Mouse (Mus musculus) gastrocnemius, adult 8-10 months (tissue): Measurements from ENCODE around the gene Cnih1. TPM values are rescaled to one million over a fixed set of nuclear protein-coding genes. Genes with fewer than 3 reads are reported as not detected.
A peak's percentile ranks its signal among the peaks of the same experiment; 100 is the strongest.
"Not testable (repeated sequence)": the region's sequence is repeated elsewhere in the genome, so short reads cannot be mapped to it uniquely, and the experiment has no call there.

Source experiments
- DNase-seq, 2 experiments: peaks; one replicate each; pipeline ENCODE4 v3.0.0; 2022; ENCODE audit warnings: low spot score in 2 of 2
- total RNA-seq, 4 experiments: library from RNA; stranded (reverse); gene quantifications; 2 replicates each; pipeline ENCODE4 v1.2.4; 2022

The Cnih1 gene
- 10 to 100 TPM; 52.7 to 69.3 (median 59.6) TPM for total RNA-seq

DNA sequence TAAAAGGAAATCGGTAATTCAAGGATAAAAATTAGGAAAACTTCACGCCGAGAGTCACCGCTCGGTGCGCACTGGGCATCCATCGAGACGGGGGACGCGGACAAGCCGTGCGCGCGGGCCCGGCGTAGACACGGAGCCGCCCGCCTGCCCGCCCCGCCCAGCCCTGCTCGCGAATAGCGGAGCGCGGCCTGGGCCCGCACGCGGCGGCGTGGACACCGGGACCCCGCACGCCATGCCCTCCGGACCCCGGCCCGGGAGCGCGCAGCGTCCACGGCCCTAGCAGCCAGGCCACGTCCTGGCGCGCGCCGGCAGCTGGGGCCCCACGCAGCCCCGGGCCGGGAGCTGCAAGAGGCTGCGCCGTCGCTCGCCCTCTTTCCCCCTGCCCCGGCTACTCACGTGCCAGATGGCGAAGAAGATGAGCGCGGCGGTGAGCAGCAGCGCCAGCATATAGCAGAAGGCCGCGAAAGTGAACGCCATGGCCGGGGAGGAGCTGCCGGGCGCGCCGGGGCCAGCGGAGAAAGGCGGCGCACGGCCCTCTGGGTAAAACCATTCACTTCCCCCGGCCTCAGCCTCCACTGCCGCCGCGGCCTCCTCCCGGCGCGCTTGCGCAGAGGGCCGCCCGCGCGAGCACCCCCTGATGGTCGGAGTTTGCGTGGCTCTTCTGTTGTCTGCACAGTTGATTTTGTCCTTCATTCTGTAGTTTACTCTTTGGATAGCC is at the start of gene Cnih1:
Gene Cnih1, minus strand, starts transcription at position 625 of the 718 bp plus-strand sequence.
- DNase-seq = peak; percentile 75 to 84

DNA sequence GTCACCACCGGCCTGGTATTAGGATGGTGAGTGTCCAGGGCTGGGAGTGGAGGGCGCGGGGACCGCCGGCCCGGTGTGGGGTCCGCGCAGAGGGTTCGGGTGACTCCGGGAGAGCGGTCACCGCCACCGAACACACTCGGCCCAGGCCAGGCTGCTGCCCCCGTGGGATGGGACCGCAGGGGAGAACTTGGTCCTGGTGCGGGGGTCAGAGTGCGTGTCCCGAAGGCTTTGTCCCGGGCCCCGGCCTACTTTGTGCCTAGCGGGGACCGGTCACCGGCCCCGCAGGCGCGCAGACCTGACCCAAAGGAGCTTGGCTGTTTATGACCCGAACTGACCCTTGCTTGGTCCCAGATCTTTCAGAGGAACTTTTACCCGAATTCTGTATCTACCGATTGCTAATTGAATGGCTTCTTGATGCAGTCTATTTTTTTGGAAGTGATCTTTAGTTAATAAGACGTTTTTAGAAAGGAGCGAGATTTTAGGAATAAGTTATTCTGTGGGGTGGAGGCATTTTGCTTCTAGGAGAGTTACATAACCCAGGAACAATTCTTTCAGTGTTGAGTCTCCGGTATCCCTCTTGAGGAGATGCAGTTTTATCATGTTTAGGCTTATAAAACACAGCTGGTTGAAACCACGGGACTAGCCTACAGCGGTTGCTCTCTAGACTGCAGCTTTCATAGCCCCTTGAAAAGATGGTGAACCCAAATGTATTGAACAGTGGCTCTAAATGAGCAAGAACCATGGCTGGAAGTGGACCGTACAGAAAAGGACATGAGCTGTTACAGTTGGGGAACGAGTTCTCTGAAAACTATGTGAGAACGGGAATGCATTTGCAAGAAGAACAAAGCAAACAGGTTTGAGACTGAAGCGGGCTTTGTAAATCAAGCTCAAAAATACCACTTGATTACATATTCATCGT is 44.4 kb upstream of the Cnih1 start:
- DNase-seq = no peak

DNA sequence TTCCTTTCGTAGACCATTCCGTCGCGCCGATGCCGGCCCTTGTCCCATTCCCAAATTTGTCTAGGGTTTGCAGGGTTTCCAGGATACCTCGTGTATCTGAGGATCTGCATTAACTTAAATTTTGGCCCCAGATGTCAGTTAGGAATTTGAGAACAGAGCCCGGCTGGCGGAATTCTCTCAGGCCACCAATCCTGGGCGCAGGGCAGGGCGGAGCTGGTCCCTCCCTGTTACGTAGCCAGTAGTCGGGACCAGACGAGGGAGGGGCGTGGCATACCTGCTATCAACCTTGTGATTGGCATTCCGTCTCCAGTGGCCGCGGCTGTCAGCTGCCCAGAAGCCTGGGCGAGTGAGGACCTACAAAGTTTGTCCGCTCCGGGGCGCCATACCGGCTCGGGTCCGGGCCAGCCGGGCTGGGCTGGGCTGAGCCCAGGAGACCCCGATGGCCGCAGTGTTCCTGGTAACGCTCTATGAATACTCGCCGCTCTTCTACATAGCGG is 43.7 kb upstream of the Cnih1 start, which contains the start of gene Cgrrf1:
Gene Cgrrf1, plus strand, starts transcription at position 289 of the 497 bp plus-strand sequence.
- DNase-seq = peak; percentile 94 to 97

DNA sequence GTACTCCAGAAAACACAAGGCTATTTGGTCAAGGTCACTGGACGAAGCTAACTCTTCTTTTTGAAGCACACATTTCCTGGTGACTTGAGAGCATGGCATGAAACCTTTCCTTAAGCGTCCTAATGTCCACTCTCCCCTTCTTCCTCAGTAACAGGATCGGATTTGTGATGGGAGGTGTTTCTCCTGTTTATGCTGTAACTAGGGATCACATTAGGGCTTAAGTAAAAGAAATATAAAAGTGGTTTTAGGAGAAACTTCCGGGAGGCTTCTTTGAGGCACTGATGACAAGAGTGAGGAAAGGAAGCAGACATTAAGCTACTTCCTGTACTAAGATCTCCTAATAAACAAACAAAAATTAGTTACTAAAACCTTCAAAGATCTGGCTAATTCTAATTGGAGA is 43.1 kb upstream of the Cnih1 start:
- DNase-seq = no peak

DNA sequence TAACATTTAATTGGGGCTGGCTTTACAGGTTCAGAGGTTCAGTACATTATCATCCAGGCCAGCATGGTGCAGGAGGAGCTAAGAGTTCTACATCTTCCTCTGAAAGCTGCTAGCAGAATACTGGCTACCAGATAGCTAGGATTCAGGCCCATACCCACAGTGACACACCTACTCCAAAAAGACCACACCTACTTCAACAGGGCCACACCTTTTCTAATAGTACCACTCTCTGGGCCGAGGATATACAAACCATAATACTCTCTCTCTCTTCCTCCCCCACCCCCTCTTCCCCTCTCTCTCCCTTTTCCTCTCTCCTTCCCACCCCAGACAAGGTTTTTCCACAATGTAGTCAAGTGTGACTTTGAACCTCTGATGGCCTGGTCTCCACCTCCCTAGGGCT is 39.2 kb upstream of the Cnih1 start:
- DNase-seq = no peak

DNA sequence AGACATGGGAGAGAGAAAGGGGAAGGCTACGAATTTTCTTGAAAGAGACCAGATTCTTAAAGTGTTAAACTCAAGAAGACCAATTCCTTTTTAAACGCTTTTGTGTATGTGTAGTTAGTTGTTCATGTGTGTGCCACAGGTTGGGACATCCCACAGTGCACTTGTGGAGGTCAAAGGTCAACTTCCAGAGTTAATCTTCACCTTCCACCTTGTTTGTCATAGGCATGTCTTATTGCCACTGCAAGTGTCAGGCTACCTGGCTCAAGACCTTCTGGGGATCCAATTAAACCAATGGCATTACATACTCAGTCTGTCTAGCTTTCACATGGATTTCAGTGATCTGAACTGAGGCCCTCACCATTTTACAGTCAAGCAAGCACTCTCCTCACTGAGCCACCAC is 35.8 kb upstream of the Cnih1 start:
- no peak for DNase-seq

DNA sequence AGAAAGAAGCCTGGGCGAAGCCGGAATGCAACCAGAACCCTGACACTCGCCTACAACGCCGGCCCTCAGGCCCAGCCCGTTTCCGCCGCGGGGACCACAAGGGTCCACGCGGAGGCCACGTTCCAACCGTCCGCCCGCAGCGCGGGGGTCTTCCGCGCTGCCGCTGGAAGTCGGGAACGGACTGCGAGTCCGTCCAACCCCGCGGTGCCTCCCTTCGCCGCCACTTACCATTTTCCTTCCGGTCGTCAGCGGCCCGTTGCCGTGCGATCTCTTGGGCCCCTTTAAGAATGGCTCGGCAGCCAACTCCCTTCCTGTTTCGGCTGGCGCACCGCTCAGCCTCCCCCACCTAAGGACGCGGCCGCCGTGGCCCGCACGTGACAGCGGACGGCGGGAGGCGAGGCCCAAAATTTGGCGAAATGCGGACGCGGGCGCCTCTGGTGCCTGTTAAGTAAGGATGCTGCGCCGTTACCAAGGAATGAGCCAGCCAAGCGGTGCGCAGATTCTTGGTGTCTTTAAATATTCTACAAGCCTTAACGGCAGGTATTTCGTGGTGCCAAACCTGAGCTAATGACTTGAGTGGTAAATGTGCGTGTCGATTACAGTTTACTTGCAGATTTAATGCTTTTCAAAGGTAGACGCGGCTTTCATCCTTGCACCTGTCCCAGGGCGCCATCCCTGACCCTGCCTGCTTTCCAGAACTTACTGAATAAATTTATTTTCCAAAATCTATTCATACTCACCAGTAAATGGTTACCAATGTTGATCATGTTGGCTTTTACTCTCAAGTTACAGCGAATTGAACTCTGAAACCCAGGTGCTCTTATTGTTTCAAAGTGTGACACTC is 33.9 kb upstream of the Cnih1 start, which contains the start of gene Gmfb:
Gene Gmfb, minus strand, starts transcription at position 370 of the 844 bp plus-strand sequence.
- DNase-seq = peak; percentile 91 to 95

DNA sequence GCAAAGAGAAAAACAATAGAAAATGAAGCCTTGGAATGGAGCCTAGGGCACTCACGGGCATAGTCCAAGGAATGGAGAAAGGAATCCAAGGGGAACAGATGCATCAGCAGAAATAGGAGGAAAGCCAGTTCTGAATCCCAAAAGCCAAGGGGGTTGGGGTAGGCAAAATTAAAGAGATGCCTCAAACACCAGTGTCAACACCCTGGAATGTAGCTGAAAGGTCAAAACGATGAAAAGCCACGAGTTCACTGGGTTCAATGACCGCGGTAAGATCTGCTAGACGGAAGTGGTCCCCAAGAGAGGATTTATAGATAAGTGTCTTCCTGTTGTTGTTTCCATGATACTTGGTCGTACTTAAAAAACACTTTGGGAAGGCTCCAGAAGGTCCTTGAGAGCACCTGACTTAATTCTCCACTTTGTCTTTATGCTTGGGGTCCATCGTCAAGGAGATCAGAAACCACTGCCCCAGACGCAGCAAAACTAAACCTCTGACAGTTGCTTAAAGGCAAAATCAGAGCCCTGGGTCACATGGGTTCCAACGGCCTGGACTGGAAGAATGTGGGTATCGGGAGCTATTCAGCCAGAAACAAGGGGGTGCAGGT is 33.2 kb upstream of the Cnih1 start:
- no peak for DNase-seq

DNA sequence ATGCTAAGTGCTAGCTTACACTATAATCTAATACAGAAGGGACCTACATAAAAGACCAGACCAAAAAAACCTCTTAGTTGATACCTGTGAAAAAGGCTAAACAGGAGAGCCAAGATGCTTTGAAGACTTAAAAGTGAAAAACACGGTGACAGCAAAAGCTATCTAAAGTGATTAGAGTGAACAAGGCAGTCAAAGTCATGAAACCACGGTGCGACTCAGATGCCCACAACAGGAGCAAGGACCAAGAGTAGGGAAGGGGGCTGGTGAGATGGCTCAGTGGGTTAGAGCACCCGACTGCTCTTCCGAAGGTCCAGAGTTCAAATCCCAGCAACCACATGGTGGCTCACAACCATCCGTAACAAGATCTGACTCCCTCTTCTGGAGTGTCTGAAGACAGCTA is 31.8 kb upstream of the Cnih1 start:
- not testable (repeated sequence) for DNase-seq

DNA sequence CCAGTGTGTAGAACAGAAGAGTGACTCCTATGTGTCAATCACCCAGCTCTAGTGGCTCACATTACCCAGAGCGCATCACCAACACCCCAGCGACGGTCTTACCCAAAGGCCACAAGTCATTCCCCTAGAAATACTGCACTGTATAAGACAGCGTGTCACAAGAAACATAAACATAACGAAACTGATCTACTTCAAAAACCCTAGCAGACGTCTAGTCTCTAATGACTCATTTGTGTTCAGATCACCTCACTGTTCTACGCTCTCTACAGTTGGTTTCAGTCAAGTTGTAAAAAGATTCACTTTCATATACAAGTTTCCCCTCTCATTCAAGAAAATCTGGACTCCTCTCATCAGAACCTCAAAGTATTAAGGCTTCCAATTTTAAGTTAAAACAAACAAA is 30.5 kb upstream of the Cnih1 start:
- DNase-seq = no peak

DNA sequence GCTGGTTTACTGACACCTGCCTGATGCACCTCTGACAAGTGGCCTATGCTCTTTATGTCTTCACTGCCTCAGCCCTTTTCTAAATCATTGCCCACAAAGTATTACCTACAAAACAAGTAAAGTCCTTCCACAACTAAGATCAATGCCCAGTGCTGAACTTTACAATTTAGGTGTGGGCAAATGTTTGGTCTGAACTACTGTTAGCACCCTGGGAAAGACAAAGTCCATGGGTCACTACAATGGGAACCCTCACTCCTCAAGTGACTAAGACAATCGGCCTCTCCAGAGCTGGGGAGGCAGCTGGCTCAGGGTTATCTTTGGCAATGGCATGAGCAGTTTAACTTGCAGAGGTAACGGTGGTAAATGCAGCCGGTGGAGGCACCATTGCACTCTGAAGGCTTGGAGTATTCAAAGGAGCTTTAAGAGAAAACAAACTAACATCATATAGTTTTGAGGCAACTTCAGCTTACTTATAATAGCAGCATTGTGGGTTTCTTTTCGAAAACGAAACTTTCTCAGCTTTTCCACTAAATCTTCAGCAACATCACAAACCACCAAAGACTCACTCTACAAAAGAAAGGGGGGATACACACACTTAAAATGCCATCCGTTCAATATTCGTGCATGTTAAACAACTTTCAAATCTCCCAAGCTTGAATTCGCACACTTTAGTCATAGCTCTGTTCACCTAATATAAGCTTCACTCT is 28.9 kb upstream of the Cnih1 start:
- DNase-seq = no peak

DNA sequence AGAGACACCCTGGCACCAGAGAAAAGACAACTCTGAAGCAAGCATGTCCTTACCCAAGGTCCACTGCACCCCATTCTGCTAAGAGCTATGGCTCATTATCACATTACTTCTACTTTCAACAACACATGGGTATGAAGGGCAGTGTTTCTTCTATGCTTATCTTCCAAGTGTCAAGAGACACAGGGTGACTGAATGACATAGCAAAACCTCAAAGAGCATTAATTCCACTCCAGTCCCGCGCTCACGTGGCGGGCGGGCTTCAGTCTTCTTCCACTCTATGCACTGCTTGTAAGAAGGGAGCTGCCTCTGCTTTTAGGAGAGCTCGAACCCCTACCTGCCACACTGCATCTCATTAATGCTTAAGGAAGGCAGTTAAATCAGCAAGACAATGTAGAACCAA is 27.4 kb upstream of the Cnih1 start:
- no peak for DNase-seq

DNA sequence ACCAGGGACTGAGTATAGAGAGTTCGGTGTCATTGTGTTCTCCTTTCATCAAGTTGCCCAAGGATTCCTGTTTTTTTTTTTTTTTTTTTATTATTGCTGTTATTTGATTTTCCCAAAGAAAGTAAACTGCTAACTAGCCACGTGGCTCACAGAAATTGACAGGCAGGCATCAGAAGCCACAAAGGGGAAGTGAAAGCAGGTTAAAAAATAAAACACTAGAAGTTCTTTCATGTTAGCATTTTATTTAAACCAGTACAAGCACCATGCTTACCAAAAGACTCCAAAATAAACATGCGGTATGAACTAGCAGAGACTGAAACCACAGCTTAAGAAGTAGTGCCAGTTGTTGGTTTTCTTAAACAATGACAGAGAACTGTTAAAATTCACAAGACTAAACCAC is 19.7 kb upstream of the Cnih1 start:
- DNase-seq = no peak

DNA sequence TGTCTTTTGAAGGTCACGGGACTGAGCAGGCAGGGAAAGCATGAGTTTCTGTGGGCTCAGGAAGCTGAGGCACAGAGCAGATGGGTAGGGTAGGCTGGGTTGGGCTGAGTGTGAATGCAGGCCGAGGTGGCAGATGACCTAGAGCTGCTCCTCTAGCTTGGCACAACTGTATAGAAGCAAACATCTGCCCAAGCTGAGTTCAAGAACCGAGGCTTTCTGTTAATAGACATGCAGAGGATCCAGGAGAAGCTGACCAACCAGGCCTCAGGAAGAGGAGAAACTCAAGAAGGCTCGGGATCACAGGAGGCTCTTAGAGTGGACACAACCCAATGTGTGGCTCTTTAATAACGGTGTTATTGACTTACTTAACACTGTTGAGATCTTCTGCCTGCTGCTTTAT is 18.0 kb upstream of the Cnih1 start:
- DNase-seq = no peak

DNA sequence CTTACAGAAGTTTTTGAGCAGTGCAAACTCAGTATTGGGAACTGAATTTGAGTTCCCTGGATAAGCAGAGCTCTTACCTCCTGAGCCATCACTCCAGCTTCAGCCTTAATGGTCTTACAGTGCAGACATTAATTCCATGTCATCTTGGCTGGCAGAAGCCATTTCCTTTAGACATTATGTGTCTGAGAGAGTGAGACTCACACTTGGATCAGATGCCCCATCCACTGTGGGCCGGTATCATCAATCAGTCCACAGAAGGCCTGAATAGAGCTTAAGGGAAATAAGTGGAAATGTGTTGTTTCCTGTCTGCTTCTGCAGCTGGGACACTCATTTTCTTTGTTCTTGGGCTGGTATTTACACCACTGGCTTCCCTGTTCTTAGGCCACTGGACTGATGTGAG is 15.6 kb upstream of the Cnih1 start:
- DNase-seq = no peak

DNA sequence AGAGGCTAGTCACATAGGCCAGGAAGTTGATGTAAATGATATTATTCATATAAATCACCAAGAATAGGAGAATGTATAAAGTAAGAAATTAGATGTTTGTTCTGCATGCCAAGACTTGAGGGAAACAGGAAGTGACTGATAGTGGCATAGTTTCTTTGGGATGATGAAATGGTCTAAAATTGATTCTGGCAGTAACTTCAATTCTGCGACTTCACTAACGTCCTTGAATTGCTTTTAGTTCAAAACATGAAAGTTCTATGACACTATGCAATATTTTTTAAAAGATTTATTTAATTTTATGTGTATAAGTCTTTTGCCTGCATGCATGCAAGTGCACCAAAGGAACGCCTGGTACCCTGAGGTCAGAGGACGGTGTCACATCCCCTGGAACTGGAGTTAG is 15.0 kb upstream of the Cnih1 start:
- no peak for DNase-seq

DNA sequence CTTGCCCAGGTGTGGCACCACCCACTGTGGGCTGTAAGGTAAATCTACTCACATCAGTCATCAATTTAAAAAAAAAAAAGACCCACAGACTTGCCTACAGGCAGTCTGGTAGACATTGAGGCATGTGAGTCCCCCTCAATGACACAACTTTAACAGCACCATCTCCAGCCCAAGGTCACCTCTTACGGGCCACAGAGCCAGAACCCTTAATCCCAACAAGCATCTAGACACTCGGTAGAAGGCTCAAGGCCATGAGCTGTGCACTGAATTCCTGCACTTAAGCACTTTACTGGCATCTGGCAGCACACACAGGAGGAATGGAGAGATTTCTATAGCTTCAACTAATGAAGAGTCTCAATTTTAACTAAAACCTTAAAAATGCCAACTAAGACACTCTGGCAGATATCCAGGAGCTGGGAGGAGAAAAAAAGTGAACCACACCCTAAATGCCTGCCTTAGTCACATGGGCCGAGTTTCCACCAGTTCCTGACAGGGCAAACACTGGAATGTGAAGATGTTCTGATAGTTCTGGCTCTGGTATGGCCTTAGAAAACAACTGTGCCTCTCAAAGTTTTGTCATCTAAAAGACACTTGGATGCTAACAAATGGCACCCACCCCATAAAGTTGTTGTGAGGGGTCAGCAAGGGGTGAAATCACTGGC is 12.6 kb upstream of the Cnih1 start:
- no peak for DNase-seq

DNA sequence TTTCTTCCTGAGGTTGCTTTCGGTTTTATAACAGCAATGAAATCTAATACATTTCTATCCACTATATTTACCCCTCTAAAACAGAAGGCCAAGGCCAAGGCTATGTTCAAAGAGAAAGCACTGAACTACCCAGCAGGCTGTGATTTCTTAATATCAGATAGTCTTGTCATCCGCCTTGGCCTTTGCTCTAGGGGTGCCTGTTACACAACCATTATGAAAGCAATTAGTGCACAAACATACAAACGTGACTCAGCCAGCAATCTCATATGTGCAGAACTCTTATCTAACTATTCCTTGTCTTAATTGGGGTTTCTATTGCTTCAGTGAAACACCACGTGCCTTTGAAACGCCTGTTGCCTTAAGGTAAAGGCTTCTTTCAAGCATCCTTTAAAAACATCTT is 5.9 kb upstream of the Cnih1 start:
- DNase-seq = no peak

DNA sequence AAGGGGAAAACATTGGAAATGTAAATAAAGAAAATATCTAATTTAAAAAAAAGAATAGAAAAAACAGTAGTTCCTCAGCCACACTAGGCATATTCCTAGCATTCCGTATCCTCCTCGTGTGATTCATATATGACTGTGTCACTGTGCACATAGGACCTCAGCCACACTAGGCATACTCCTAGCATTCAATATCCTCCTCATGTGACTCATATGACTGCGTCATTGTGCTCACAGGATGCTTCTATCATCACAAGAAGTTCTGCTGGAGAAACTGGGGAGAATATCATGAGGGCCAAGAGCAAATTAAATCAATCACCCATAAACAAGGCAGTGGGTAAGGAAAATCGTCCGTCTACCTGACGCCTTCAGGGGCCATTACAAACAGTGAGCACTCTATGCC is 2.5 kb upstream of the Cnih1 start:
- DNase-seq = no peak

DNA sequence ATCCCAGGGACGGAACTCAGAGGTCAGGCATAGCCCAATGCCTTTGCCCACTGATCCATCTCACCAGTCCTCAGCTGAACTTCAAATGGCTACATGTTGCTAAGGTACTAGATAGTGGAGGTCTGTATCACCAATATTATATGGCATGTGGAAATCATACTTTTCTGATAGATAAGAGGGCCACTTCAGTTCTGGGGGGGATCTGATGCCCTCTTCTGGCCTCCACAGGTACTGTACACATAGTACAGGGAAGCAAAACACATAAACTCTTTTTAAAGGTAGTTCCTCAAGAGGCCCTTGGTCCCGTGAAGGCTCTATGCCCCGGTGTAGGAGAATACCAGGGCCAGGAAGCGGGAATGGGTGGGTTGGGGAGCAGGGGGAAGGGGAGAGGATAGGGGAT is 2.1 kb upstream of the Cnih1 start:
- DNase-seq = no peak
